ENCODE assay signal across 8 mouse cellular contexts in genomic region chr10:82629586-82630255, GRCm38 (mm10). TPM values are rescaled to one million over a fixed set of nuclear protein-coding genes. Genes with fewer than 3 reads are reported as not detected.
DNase-seq lines count a peak whose midpoint lies in the region; ATAC-seq lines count a peak whose summit lies in the region.
"Not testable (repeated sequence)": the region's sequence is repeated elsewhere in the genome, so short reads cannot be mapped to it uniquely, and the experiment has no call there.

Gene Tdg (plus strand): TSS chr10:82629828.

- H3K36me3 ChIP-seq in hindbrain, embryonic 15.5 days = peaks cover 11% of the 10 kb centered on the region; the same call in 1 of the 2 replicates

- H3K9ac ChIP-seq in hindbrain, embryonic 15.5 days = peak within 1 kb of the TSS; percentile 84

- peak within 1 kb of the TSS; percentile 62 for H3K4me3 ChIP-seq in hindbrain, embryonic 15.5 days

- peak; percentile 95 for DNase-seq in R1 (ENCODE audit: low read depth, low spot score)
- peak; percentile 86 to 93 for DNase-seq in cerebellum, postnatal 36 days
- DNase-seq in frontal cortex, postnatal 36 days (ENCODE audit: low spot score in 2 of 2) = peak; percentile 85 to 89
- DNase-seq in left cerebral cortex, adult 11 months (ENCODE audit: low spot score) = peak; percentile 82
- peak; percentile 94 to 96 for DNase-seq in lung, postnatal 4 days
- DNase-seq in retina, postnatal 7 days (ENCODE audit: low read depth, low spot score) = peak; percentile 83
- peak; percentile 85 for DNase-seq in urinary bladder, adult 2 months (ENCODE audit: low spot score)

- peak within 1 kb of the TSS; percentile 94 for H3K27ac ChIP-seq in hindbrain, embryonic 15.5 days (replicated peaks)

- not testable (repeated sequence) for H3K27me3 ChIP-seq in hindbrain, embryonic 15.5 days

- WGBS in hindbrain, embryonic 15.5 days = under 1% methylated on average over 76 of the region's 78 CpGs

- H3K4me1 ChIP-seq in hindbrain, embryonic 15.5 days (replicated peaks) = peaks cover 22% of the 10 kb centered on the region

- not testable (repeated sequence) for H3K9me3 ChIP-seq in hindbrain, embryonic 15.5 days

- ATAC-seq in hindbrain, embryonic 15.5 days (ENCODE audit: low FRiP score, low read depth) = peak; percentile 97

- peak within 1 kb of the TSS; percentile 81 for H3K4me2 ChIP-seq in hindbrain, embryonic 15.5 days

RNA-seq across cellular contexts. Expression of gene Tdg, which starts in this region (rescaled TPM):
- polyA plus RNA-seq in hindbrain, embryonic 15.5 days (2015; fragmentation: Nextera tagmentation; extraction: Ambion mirVana) = 146 and 153 TPM in 2 replicates
- polyA plus RNA-seq in urinary bladder, adult 2 months (2012; rRNA removed) = 32.9 and 33.5 TPM in 2 replicates

Comparison
In these comparisons a context has a peak if more than half of its experiments do, and no peak if none do; other contexts are left out.
1. Peak in every context shown above with its lines: DNase-seq, ATAC-seq, H3K4me3 ChIP-seq and H3K27ac ChIP-seq.